10 mouse cellular contexts compared by ENCODE assay signal in the genomic region with DNA sequence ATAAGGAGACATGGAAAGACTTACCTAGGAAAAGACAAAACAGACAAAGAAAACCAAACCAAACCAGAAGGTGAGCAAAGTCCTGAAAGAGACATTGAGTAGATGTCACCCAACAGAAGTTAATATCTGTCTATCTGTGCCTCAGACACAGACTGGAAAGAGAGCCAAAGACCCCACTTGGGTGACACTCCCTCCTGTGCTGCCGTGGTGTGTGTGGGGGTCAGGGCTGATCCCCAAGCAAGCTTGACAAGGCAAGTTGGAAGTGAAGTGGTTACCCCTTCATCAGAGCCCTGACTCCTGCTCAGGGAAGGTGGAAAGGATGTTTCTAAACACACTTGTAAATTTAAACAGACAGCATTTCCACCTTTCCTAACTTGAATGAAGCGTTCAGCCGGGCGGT. TPM values are rescaled to one million over a fixed set of nuclear protein-coding genes. Genes with fewer than 3 reads are reported as not detected.
DNase-seq lines count a peak whose midpoint lies in the region; ATAC-seq and TF ChIP-seq lines count a peak whose summit lies in the region.
"Had no signal": no experiment of that assay in that cellular context is flagged by ENCODE, and none has a peak within 500 bp of the region (broad histone marks: within the 10 kb centered on the region; RNA-seq: fewer than 3 reads in every experiment).

No protein-coding gene starts in this region.

- H3K4me2 ChIP-seq in kidney, postnatal 0 days (ENCODE audit: low read length) = peak overlapping the region; percentile 18
- H3K4me2 ChIP-seq in forebrain, postnatal 0 days (ENCODE audit: low read depth) = no peak overlapping the region
- H3K4me2 ChIP-seq in neural tube, embryonic 15.5 days = no peak overlapping the region

- WGBS in heart, embryonic 10.5 days = 87% methylated on average over 4 of the region's 4 CpGs
- 64% methylated on average over 4 of the region's 4 CpGs for WGBS in kidney, postnatal 0 days
- 69% methylated on average over 4 of the region's 4 CpGs for WGBS in forebrain, postnatal 0 days
- WGBS in neural tube, embryonic 15.5 days = 69% methylated on average over 4 of the region's 4 CpGs

- no peaks in the 10 kb centered on the region for H3K27me3 ChIP-seq in heart, embryonic 10.5 days (ENCODE audit: insufficient read depth, poor library complexity, severe bottlenecking)
- no peaks in the 10 kb centered on the region for H3K27me3 ChIP-seq in kidney, postnatal 0 days (ENCODE audit: insufficient read depth, low read length)
- no peaks in the 10 kb centered on the region for H3K27me3 ChIP-seq in forebrain, postnatal 0 days (ENCODE audit: insufficient read depth, low read length)
- peaks cover 6% of the 10 kb centered on the region for H3K27me3 ChIP-seq in neural tube, embryonic 15.5 days (replicated peaks)

- ATAC-seq in kidney, postnatal 0 days (replicated peaks; ENCODE audit: low FRiP score, low read depth) = no peak
- ATAC-seq in forebrain, postnatal 0 days = peak; percentile 23; the same call in 1 of the 2 replicates
- no peak for ATAC-seq in neural tube, embryonic 15.5 days (ENCODE audit: low FRiP score)

- no peak for DNase-seq in heart, embryonic 10.5 days (ENCODE audit: low spot score)
- no peak for DNase-seq in heart, postnatal 4 days
- DNase-seq in kidney, postnatal 0 days (ENCODE audit: low spot score) = no peak
- DNase-seq in kidney, adult 18-20 months = no peak
- DNase-seq in forebrain, postnatal 0 days = no peak
- DNase-seq in right cerebral cortex, postnatal 4 days = no peak
- no peak for DNase-seq in gastrocnemius, postnatal 10 days
- DNase-seq: thymus, adult 2 months had no signal

- no peaks in the 10 kb centered on the region for H3K36me3 ChIP-seq in heart, embryonic 10.5 days
- H3K36me3 ChIP-seq in kidney, postnatal 0 days (ENCODE audit: insufficient read depth, low read length) = no peaks in the 10 kb centered on the region
- H3K36me3 ChIP-seq in forebrain, postnatal 0 days (ENCODE audit: insufficient read depth) = no peaks in the 10 kb centered on the region
- H3K36me3 ChIP-seq in neural tube, embryonic 15.5 days = no peaks in the 10 kb centered on the region
- H3K36me3 ChIP-seq: G1E had no signal

- H3K4me1 ChIP-seq in heart, embryonic 10.5 days = peaks cover 26% of the 10 kb centered on the region; the same call in 1 of the 2 replicates
- peaks cover 6% of the 10 kb centered on the region; the same call in 1 of the 2 replicates for H3K4me1 ChIP-seq in kidney, postnatal 0 days (replicated peaks; ENCODE audit: insufficient read depth, low read length)
- no peaks in the 10 kb centered on the region; the same call in 1 of the 2 replicates for H3K4me1 ChIP-seq in forebrain, postnatal 0 days (ENCODE audit: insufficient read depth)
- peaks cover 15% of the 10 kb centered on the region for H3K4me1 ChIP-seq in neural tube, embryonic 15.5 days

- peak overlapping the region; percentile 82 for H3K27ac ChIP-seq in heart, embryonic 10.5 days
- H3K27ac ChIP-seq in kidney, postnatal 0 days = peak overlapping the region; percentile 78
- H3K27ac ChIP-seq in forebrain, postnatal 0 days (ENCODE audit: low read depth, low read length) = peak overlapping the region; percentile 42
- peak overlapping the region; percentile 23; the same call in 1 of the 2 replicates for H3K27ac ChIP-seq in neural tube, embryonic 15.5 days (replicated peaks)

- no peak overlapping the region for H3K9ac ChIP-seq in kidney, postnatal 0 days (ENCODE audit: low read depth, low read length)
- no peak overlapping the region for H3K9ac ChIP-seq in forebrain, postnatal 0 days
- H3K9ac ChIP-seq in neural tube, embryonic 15.5 days (replicated peaks) = no peak overlapping the region

- no peaks in the 10 kb centered on the region for H3K9me3 ChIP-seq in heart, embryonic 10.5 days
- no peaks in the 10 kb centered on the region for H3K9me3 ChIP-seq in kidney, postnatal 0 days (replicated peaks; ENCODE audit: low read length)
- H3K9me3 ChIP-seq in forebrain, postnatal 0 days (ENCODE audit: low read length) = no peaks in the 10 kb centered on the region
- H3K9me3 ChIP-seq in neural tube, embryonic 15.5 days (replicated peaks) = no peaks in the 10 kb centered on the region
- H3K9me3 ChIP-seq: G1E had no signal

- no peak overlapping the region for H3K4me3 ChIP-seq in heart, embryonic 10.5 days
- H3K4me3 ChIP-seq in kidney, postnatal 0 days (replicated peaks; ENCODE audit: low read depth, low read length) = no peak overlapping the region
- no peak overlapping the region for H3K4me3 ChIP-seq in forebrain, postnatal 0 days (ENCODE audit: low read depth, low read length)
- H3K4me3 ChIP-seq in neural tube, embryonic 15.5 days (replicated peaks) = no peak overlapping the region

- TF ChIP-seq CTCF in kidney, postnatal 0 days (IDR thresholded peaks at IDR 0.05; ENCODE audit: low read depth) = no peak
- no peak for TF ChIP-seq CTCF in forebrain, postnatal 0 days (IDR thresholded peaks at IDR 0.05; ENCODE audit: low read depth)

RNA-seq across cellular contexts. Expression of gene Lamc2, which starts 6.1 kb away (rescaled TPM):
- 4.9 and 5.6 TPM in 2 replicates for polyA plus RNA-seq in heart, embryonic 10.5 days (2016; fragmentation: Nextera tagmentation; extraction: Ambion mirVana)
- 10 to 100 TPM; 14.6 to 20.4 TPM for total RNA-seq in heart, postnatal 4 days (2021)
- 47.7 and 51.4 TPM in 2 replicates for polyA plus RNA-seq in kidney, postnatal 0 days (2015; fragmentation: Nextera tagmentation; extraction: Ambion mirVana)
- total RNA-seq in forebrain, postnatal 0 days (2014; rRNA removed) = 5.2 and 5.8 TPM in 2 replicates
- polyA plus RNA-seq in forebrain, postnatal 0 days (2015; fragmentation: Nextera tagmentation; extraction: Ambion mirVana) = 2.8 and 4.4 TPM in 2 replicates
- 1.6 and 3.9 TPM in 2 replicates for polyA plus RNA-seq in neural tube, embryonic 15.5 days (2015; fragmentation: Nextera tagmentation; extraction: Ambion mirVana)
- 1 to 10 TPM; 2.6 to 4.6 TPM for total RNA-seq in gastrocnemius, postnatal 10 days (2021)
- polyA plus RNA-seq: G1E had no signal

Comparison
In these comparisons a context has a peak if more than half of its experiments do, and no peak if none do; other contexts are left out.
1. H3K27ac ChIP-seq: peak in every context shown above with its lines; median percentile 82 in heart, embryonic 10.5 days; 78 in kidney, postnatal 0 days; 42 in forebrain, postnatal 0 days; 23 in neural tube, embryonic 15.5 days.